Mouse (Mus musculus) midbrain, embryonic 14.5 days (tissue): ENCODE data around the gene Ly86. TPM values are rescaled to one million over a fixed set of nuclear protein-coding genes. Genes with fewer than 3 reads are reported as not detected.

Source experiments
- ATAC-seq: fragments of 200-750 bp; cut with Nextera tagmentation; 2 replicates; pipeline ENCODE4 v1.8.0; 2017; ENCODE audit warnings: moderate number of reproducible peaks, moderate library complexity; ENCODE audit not compliant: low FRiP score, low TSS enrichment
- DNase-seq: peaks from one replicate; pipeline ENCODE4 v3.0.0-alpha.2; 2015
- H3K27ac ChIP-seq: fragments of 300-500 bp; sonication (generic); replicated peaks from 2 replicates; pipeline ENCODE4 v1.5.1; 2014; ENCODE audit warnings: mild to moderate bottlenecking, low read depth, low read length, moderate library complexity
- H3K27me3 ChIP-seq: fragments of 300-500 bp; sonication (generic); 2 replicates; pipeline ENCODE4 v1.6.1; 2014; ENCODE audit warnings: low read length, control low read depth, mixed read lengths; ENCODE audit not compliant: control insufficient read depth, insufficient read depth
- H3K36me3 ChIP-seq: fragments of 300-500 bp; sonication (generic); 2 replicates; pipeline ENCODE4 v1.6.1; 2014; ENCODE audit warnings: low read length, control low read depth; ENCODE audit not compliant: control insufficient read depth, insufficient read depth
- H3K4me1 ChIP-seq: fragments of 300-500 bp; sonication (generic); 2 replicates; pipeline ENCODE4 v1.6.1; 2014; ENCODE audit warnings: mild to moderate bottlenecking, antibody characterized with exemption, low read length, control low read depth; ENCODE audit not compliant: control insufficient read depth, insufficient read depth
- H3K4me2 ChIP-seq: fragments of 300-500 bp; sonication (generic); 2 replicates; pipeline ENCODE4 v1.6.1; 2014; ENCODE audit warnings: mild to moderate bottlenecking, low read length, moderate library complexity
- H3K4me3 ChIP-seq: fragments of 300-500 bp; sonication (generic); replicated peaks from 2 replicates; pipeline ENCODE4 v1.5.1; 2014; ENCODE audit warnings: low read depth, low read length
- H3K9ac ChIP-seq: fragments of 300-500 bp; sonication (generic); replicated peaks from 2 replicates; pipeline ENCODE4 v1.6.1; 2014; ENCODE audit warnings: mild to moderate bottlenecking, low read length, moderate library complexity
- H3K9me3 ChIP-seq: fragments of 300-500 bp; sonication (generic); 2 replicates; pipeline ENCODE4 v1.6.1; 2016; ENCODE audit warnings: low read length, control low read depth, mixed read lengths; ENCODE audit not compliant: control insufficient read depth
- WGBS: fragments of 180-500 bp; shearing (Covaris S2); extraction: QIAGEN DNeasy Blood & Tissue Kit; methylation state at CpG from one replicate; pipeline ENCODE4 v1.1.7; 2014; 5-methylcytosine and 5-hydroxymethylcytosine counted together
- polyA plus RNA-seq: library from polyadenylated mRNA; unstranded; fragments of >200 nt; fragmentation: Nextera tagmentation; extraction: Ambion mirVana; gene quantifications from 2 replicates; pipeline ENCODE4 v1.2.1, GENCODE M21; 2014

Gene Ly86
- polyA plus RNA-seq, 1 experiment from 2014 or later = 12.0 TPM

DNA sequence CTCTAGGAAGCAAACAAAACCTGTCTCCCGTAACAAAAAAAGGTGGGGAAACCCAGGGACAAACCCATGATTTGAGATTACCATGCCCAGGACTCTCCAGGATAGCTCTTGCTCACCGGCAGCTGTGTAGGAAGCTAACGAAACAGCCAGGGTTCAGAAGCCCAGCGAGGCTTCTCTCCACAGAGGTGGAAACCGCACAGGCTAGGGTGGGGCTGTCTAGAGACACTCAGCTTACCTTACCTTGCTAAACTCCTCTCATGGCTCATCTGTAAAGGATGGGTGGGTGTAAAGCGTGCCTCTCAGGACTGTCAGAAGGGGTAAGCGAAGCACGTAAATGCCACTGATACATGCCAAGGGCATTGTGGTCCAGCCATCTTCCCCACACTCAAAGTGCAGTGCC, 94.9 kb downstream of the Ly86 start:
- peaks cover 19% of the 10 kb centered on the region for H3K27me3 ChIP-seq

GRCm38 (mm10) chr13:37440593-37441307, 95.7 kb downstream of the Ly86 start:
- no peak for ATAC-seq
- DNase-seq = no peak

More for the DNA sequence above, 94.9 kb downstream of the Ly86 start:
- no peak overlapping the region for H3K4me2 ChIP-seq
- no peak overlapping the region for H3K9ac ChIP-seq
- H3K4me1 ChIP-seq = no peaks in the 10 kb centered on the region
- no peaks in the 10 kb centered on the region for H3K9me3 ChIP-seq
- ATAC-seq (no peak), DNase-seq (no peak)
- H3K27ac ChIP-seq = no peak overlapping the region
- no peak overlapping the region for H3K4me3 ChIP-seq
- no peaks in the 10 kb centered on the region for H3K36me3 ChIP-seq
- WGBS = 70% methylated on average over 8 of the region's 8 CpGs

GRCm38 (mm10) chr13:37442058-37442457, 97.0 kb downstream of the Ly86 start:
- no peaks in the 10 kb centered on the region for H3K9me3 ChIP-seq
- DNase-seq (no peak), ATAC-seq (no peak)
- no peak overlapping the region for H3K4me3 ChIP-seq
- no peak overlapping the region for H3K27ac ChIP-seq
- no peak overlapping the region for H3K4me2 ChIP-seq
- H3K27me3 ChIP-seq = no peaks in the 10 kb centered on the region
- H3K9ac ChIP-seq = no peak overlapping the region
- H3K36me3 ChIP-seq = no peaks in the 10 kb centered on the region
- WGBS = 18% methylated on average over 4 of the region's 4 CpGs
- no peaks in the 10 kb centered on the region for H3K4me1 ChIP-seq

More at GRCm38 (mm10) chr13:37440593-37441307, 95.7 kb downstream of the Ly86 start:
- H3K4me3 ChIP-seq = no peak overlapping the region
- peaks cover 12% of the 10 kb centered on the region for H3K27me3 ChIP-seq
- WGBS = 72% methylated on average over 11 of the region's 11 CpGs
- no peak overlapping the region for H3K27ac ChIP-seq
- no peak overlapping the region for H3K9ac ChIP-seq
- no peak overlapping the region for H3K4me2 ChIP-seq
- no peaks in the 10 kb centered on the region for H3K36me3 ChIP-seq
- H3K4me1 ChIP-seq = no peaks in the 10 kb centered on the region
- no peaks in the 10 kb centered on the region for H3K9me3 ChIP-seq

- WGBS = 32% methylated on average over 7 of the region's 7 CpGs
- no peaks in the 10 kb centered on the region for H3K4me1 ChIP-seq
- no peak for ATAC-seq
Measured at GRCm38 (mm10) chr13:37442531-37442930, 97.5 kb downstream of the Ly86 start.

GRCm38 (mm10) chr13:37446699-37447258, 101.8 kb downstream of the Ly86 start:
- no peak overlapping the region for H3K4me3 ChIP-seq
- no peak overlapping the region for H3K9ac ChIP-seq
- peaks cover under 1% of the 10 kb centered on the region; the same call in 1 of the 2 replicates for H3K4me1 ChIP-seq
- no peaks in the 10 kb centered on the region; the same call in 1 of the 2 replicates for H3K27me3 ChIP-seq
- 88% methylated on average over 16 of the region's 16 CpGs for WGBS
- no peak for DNase-seq
- ATAC-seq = no peak
- no peak overlapping the region for H3K27ac ChIP-seq
- H3K36me3 ChIP-seq = no peaks in the 10 kb centered on the region
- H3K4me2 ChIP-seq = no peak overlapping the region
- H3K9me3 ChIP-seq = no peaks in the 10 kb centered on the region

More at GRCm38 (mm10) chr13:37442531-37442930, 97.5 kb downstream of the Ly86 start:
- Histone ChIP-seq H3K27ac (no peak overlapping the region), H3K4me3 (no peak overlapping the region), H3K4me2 (no peak overlapping the region), H3K9me3 (no peaks in the 10 kb centered on the region), H3K27me3 (no peaks in the 10 kb centered on the region), H3K9ac (no peak overlapping the region), H3K36me3 (no peaks in the 10 kb centered on the region)
- no peak for DNase-seq

DNA sequence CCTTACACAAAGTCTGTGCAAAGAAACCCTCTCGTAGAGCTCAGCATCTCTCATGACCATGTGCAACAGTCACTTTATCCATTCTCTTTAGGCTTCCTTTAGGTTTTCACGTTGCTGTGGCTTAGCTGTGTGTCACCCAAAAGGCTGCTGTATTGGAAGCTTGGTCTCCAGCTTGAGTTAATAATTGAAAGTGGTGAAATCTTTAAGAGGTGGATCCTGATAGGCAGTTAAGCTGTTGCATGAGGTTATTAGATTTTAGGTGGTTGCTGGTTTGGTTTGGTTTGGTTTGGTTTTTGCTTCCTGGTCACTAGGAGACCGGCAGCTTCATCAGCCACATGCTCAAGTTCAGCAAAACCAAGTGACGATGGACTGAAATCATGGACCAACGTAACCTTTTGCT, 106.0 kb downstream of the Ly86 start:
- DNase-seq (no peak), ATAC-seq (no peak)
- Histone ChIP-seq H3K27ac (no peak overlapping the region), H3K4me2 (no peak overlapping the region), H3K9ac (no peak overlapping the region), H3K36me3 (no peaks in the 10 kb centered on the region), H3K4me3 (no peak overlapping the region), H3K9me3 (no peaks in the 10 kb centered on the region), H3K27me3 (peaks cover 6% of the 10 kb centered on the region; the same call in 1 of the 2 replicates), H3K4me1 (peaks cover 9% of the 10 kb centered on the region)
- WGBS = 87% methylated on average over 5 of the region's 5 CpGs

- no peaks in the 10 kb centered on the region for H3K36me3 ChIP-seq
- ATAC-seq = no peak
- no peak overlapping the region for H3K4me3 ChIP-seq
- no peak for DNase-seq
- 60% methylated on average over 3 of the region's 3 CpGs for WGBS
- peaks cover 10% of the 10 kb centered on the region for H3K4me1 ChIP-seq
- no peak overlapping the region for H3K9ac ChIP-seq
- peaks cover 6% of the 10 kb centered on the region; the same call in 1 of the 2 replicates for H3K27me3 ChIP-seq
- H3K4me2 ChIP-seq = no peak overlapping the region
- H3K27ac ChIP-seq = no peak overlapping the region
- H3K9me3 ChIP-seq = no peaks in the 10 kb centered on the region
Measured at GRCm38 (mm10) chr13:37451471-37451870, 106.5 kb downstream of the Ly86 start.

- no peaks in the 10 kb centered on the region for H3K9me3 ChIP-seq
- peaks cover 17% of the 10 kb centered on the region for H3K4me1 ChIP-seq
- peaks cover 6% of the 10 kb centered on the region; the same call in 1 of the 2 replicates for H3K27me3 ChIP-seq
- H3K36me3 ChIP-seq = no peaks in the 10 kb centered on the region
- 0 out of 2 replicates have a peak, but pooled peaks have one; percentile 43 for ATAC-seq
- no peak overlapping the region for H3K27ac ChIP-seq
- peak overlapping the region; percentile 51 for H3K4me2 ChIP-seq
- 5% methylated on average over 22 of the region's 22 CpGs for WGBS
- peak; percentile 49 for DNase-seq
- H3K4me3 ChIP-seq = peak overlapping the region; percentile 22
- 0 out of 2 replicates have a peak overlapping the region, but pooled peaks have one; percentile 14 for H3K9ac ChIP-seq
Measured at GRCm38 (mm10) chr13:37452022-37452941, 107.3 kb downstream of the Ly86 start.
